Comparison of ENCODE assay signal across 14 mouse cellular contexts in genomic region chr7:29981860-29982259, GRCm38 (mm10). TPM values are rescaled to one million over a fixed set of nuclear protein-coding genes. Genes with fewer than 3 reads are reported as not detected.
DNase-seq lines count a peak whose midpoint lies in the region; ATAC-seq and TF ChIP-seq lines count a peak whose summit lies in the region.
"Had no signal": no experiment of that assay in that cellular context is flagged by ENCODE, and none has a peak within 500 bp of the region (broad histone marks: within the 10 kb centered on the region; RNA-seq: fewer than 3 reads in every experiment).

No protein-coding gene starts in this region.

- peak overlapping the region; percentile 71 for H3K4me2 ChIP-seq in heart, embryonic 12.5 days
- H3K4me2 ChIP-seq in kidney, postnatal 0 days (ENCODE audit: low read length), result no peak overlapping the region

- DNase-seq in heart, postnatal 14 days, result no peak
- DNase-seq in kidney, postnatal 0 days (ENCODE audit: low spot score), result no peak
- no peak for DNase-seq in kidney, postnatal 4 days
- peak; percentile 15 for DNase-seq in embryonic facial prominence, embryonic 10.5 days (ENCODE audit: low spot score)
- no peak for DNase-seq in layer of hippocampus, adult 11-12 months (ENCODE audit: low spot score)
- DNase-seq in right cerebral cortex, postnatal 14 days, result no peak
- DNase-seq: adrenal gland, postnatal 25 days; cerebellum, adult 9-10 months; thymus, adult 18-20 months had no signal

- H3K4me3 ChIP-seq in heart, embryonic 12.5 days, result no peak overlapping the region
- H3K4me3 ChIP-seq in kidney, postnatal 0 days (replicated peaks; ENCODE audit: low read depth, low read length), result no peak overlapping the region
- H3K4me3 ChIP-seq in E14TG2a.4 (replicated peaks; ENCODE audit: low read length), result peak overlapping the region; percentile 58
- H3K4me3 ChIP-seq in embryonic facial prominence, embryonic 10.5 days, result no peak overlapping the region

- ATAC-seq in heart, embryonic 12.5 days (ENCODE audit: insufficient number of reproducible peaks, low FRiP score), result no peak
- no peak for ATAC-seq in kidney, postnatal 0 days (replicated peaks; ENCODE audit: low FRiP score, low read depth)
- ATAC-seq: activated CD4-positive, CD25-positive, alpha-beta regulatory T cell, adult 4 months; forebrain, embryonic 16.5 days; inflammation-experienced regulatory T-cells, adult 6 months had no signal

- H3K27ac ChIP-seq in heart, embryonic 12.5 days (ENCODE audit: poor library complexity, severe bottlenecking), result peak overlapping the region; percentile 86
- peak overlapping the region; percentile 60 for H3K27ac ChIP-seq in kidney, postnatal 0 days
- no peak overlapping the region for H3K27ac ChIP-seq in embryonic facial prominence, embryonic 10.5 days (replicated peaks)

- H3K9me3 ChIP-seq in heart, embryonic 12.5 days (replicated peaks), result peaks cover 7% of the 10 kb centered on the region; the same call in 1 of the 2 replicates
- no peaks in the 10 kb centered on the region for H3K9me3 ChIP-seq in kidney, postnatal 0 days (replicated peaks; ENCODE audit: low read length)
- H3K9me3 ChIP-seq in E14TG2a.4 (ENCODE audit: low read length), result peaks cover 10% of the 10 kb centered on the region
- H3K9me3 ChIP-seq in embryonic facial prominence, embryonic 10.5 days, result 0 out of 2 replicates have a peak, but pooled peaks cover 2% of the 10 kb centered on the region

- H3K36me3 ChIP-seq in heart, embryonic 12.5 days, result peaks cover 12% of the 10 kb centered on the region
- H3K36me3 ChIP-seq in kidney, postnatal 0 days (ENCODE audit: insufficient read depth, low read length), result no peaks in the 10 kb centered on the region
- peaks cover 18% of the 10 kb centered on the region for H3K36me3 ChIP-seq in E14TG2a.4 (ENCODE audit: insufficient read depth, low read length)
- H3K36me3 ChIP-seq in embryonic facial prominence, embryonic 10.5 days (replicated peaks), result peaks cover 15% of the 10 kb centered on the region

- no peaks in the 10 kb centered on the region for H3K27me3 ChIP-seq in heart, embryonic 12.5 days (replicated peaks)
- H3K27me3 ChIP-seq in kidney, postnatal 0 days (ENCODE audit: insufficient read depth, low read length), result no peaks in the 10 kb centered on the region
- H3K27me3 ChIP-seq in E14TG2a.4 (ENCODE audit: insufficient read depth, low read length), result no peaks in the 10 kb centered on the region
- H3K27me3 ChIP-seq in embryonic facial prominence, embryonic 10.5 days (replicated peaks; ENCODE audit: low read depth, poor library complexity, severe bottlenecking), result no peaks in the 10 kb centered on the region

- no peak for TF ChIP-seq CTCF in kidney, postnatal 0 days (IDR thresholded peaks at IDR 0.05; ENCODE audit: low read depth)
- no peak for TF ChIP-seq CTCF in E14TG2a.4 (conservative IDR thresholded peaks at IDR 0.05; ENCODE audit: low read length)

- intact Hi-C loops in heart, postnatal 14 days (cut with DNase I), result loop anchor here (2.0 kb wide), 1 partner anchor 27 kb away; the partner anchor contains the start of gene Zfp74

- WGBS in heart, embryonic 12.5 days, result 75% methylated on average over 3 of the region's 3 CpGs
- 75% methylated on average over 3 of the region's 3 CpGs for WGBS in kidney, postnatal 0 days
- WGBS in embryonic facial prominence, embryonic 10.5 days, result 81% methylated on average over 3 of the region's 3 CpGs

- H3K4me1 ChIP-seq in heart, embryonic 12.5 days (replicated peaks), result peaks cover 36% of the 10 kb centered on the region
- H3K4me1 ChIP-seq in kidney, postnatal 0 days (replicated peaks; ENCODE audit: insufficient read depth, low read length), result peaks cover 8% of the 10 kb centered on the region; the same call in 1 of the 2 replicates
- peaks cover 61% of the 10 kb centered on the region for H3K4me1 ChIP-seq in E14TG2a.4 (replicated peaks; ENCODE audit: low read depth, low read length)
- peaks cover 27% of the 10 kb centered on the region for H3K4me1 ChIP-seq in embryonic facial prominence, embryonic 10.5 days

- no peak overlapping the region for H3K9ac ChIP-seq in heart, embryonic 12.5 days
- no peak overlapping the region for H3K9ac ChIP-seq in kidney, postnatal 0 days (ENCODE audit: low read depth, low read length)

RNA-seq across cellular contexts. Expression of gene Zfp568, which starts 1.9 kb away (rescaled TPM):
- polyA plus RNA-seq in heart, embryonic 12.5 days (2016; fragmentation: Nextera tagmentation; extraction: Ambion mirVana), result 35.4 and 36.7 TPM in 2 replicates
- 10 to 100 TPM; 32.0 to 41.7 TPM for total RNA-seq in heart, postnatal 14 days (2021)
- polyA plus RNA-seq in kidney, postnatal 0 days (2015; fragmentation: Nextera tagmentation; extraction: Ambion mirVana), result 6.4 TPM in 2 replicates
- polyA plus RNA-seq in embryonic facial prominence, embryonic 10.5 days (2016; fragmentation: Nextera tagmentation; extraction: Ambion mirVana), result 30.4 and 34.3 TPM in 2 replicates

RNA-seq across cellular contexts. Expression of gene Zfp74, which starts 28.0 kb away (rescaled TPM):
- polyA plus RNA-seq in heart, embryonic 12.5 days (2016; fragmentation: Nextera tagmentation; extraction: Ambion mirVana), result 8.4 and 9.9 TPM in 2 replicates
- 1 to 10 TPM; 6.1 to 6.4 TPM for total RNA-seq in heart, postnatal 14 days (2021)
- 5.6 and 6.7 TPM in 2 replicates for polyA plus RNA-seq in kidney, postnatal 0 days (2015; fragmentation: Nextera tagmentation; extraction: Ambion mirVana)
- 13.9 and 14.7 TPM in 2 replicates for polyA plus RNA-seq in embryonic facial prominence, embryonic 10.5 days (2016; fragmentation: Nextera tagmentation; extraction: Ambion mirVana)
